Mouse (Mus musculus) embryonic fibroblast, embryonic 13.5 days (primary cell): ENCODE measurements around the gene Ly6g6c.

Experiments used
- CTCF ChIP-seq: IDR thresholded peaks from 2 replicates; pipeline ENCODE4 v1.5.1; 2011; ENCODE audit warnings: mild to moderate bottlenecking, control low read depth, low read length, moderate library complexity, borderline replicate concordance; ENCODE audit not compliant: insufficient read depth
- POLR2A ChIP-seq: IDR thresholded peaks from 2 replicates; pipeline ENCODE4 v1.6.1; 2011; ENCODE audit warnings: low read depth, mild to moderate bottlenecking, control low read depth, low read length, moderate library complexity

GRCm38 (mm10) chr17:35048149-35048931 is 16.8 kb upstream of the Ly6g6c start:
- no peak for TF ChIP-seq CTCF
- 0 out of 2 replicates have a peak, but pooled peaks have one; percentile 37 for TF ChIP-seq POLR2A
